Mouse (Mus musculus) bone marrow, adult 2 months (tissue): ENCODE data around the gene Irf1. TPM values are rescaled to one million over a fixed set of nuclear protein-coding genes. Genes with fewer than 3 reads are reported as not detected.
"Not testable (repeated sequence)": the region's sequence is repeated elsewhere in the genome, so short reads cannot be mapped to it uniquely, and the experiment has no call there.

Experiments
- H3K27ac ChIP-seq: fragments of 200-500 bp; 2 replicates; pipeline ENCODE4 v1.5.1; 2012; ENCODE audit warnings: low read depth, mild to moderate bottlenecking, control low read depth, inconsistent platforms, low read length; ENCODE audit not compliant: control insufficient read depth, poor library complexity, insufficient read depth
- H3K4me1 ChIP-seq: fragments of 200-500 bp; 2 replicates; pipeline ENCODE4 v1.6.1; 2011; ENCODE audit warnings: low read length; ENCODE audit not compliant: control insufficient read depth, insufficient read depth
- H3K4me3 ChIP-seq: fragments of 200-500 bp; replicated peaks from 2 replicates; pipeline ENCODE3; 2011; ENCODE audit warnings: mild to moderate bottlenecking, low read depth, low read length, control low read depth; ENCODE audit not compliant: control insufficient read depth
- CTCF ChIP-seq: fragments of 200-500 bp; IDR thresholded peaks from 2 replicates; pipeline ENCODE4 v1.5.1; 2011; ENCODE audit warnings: low read length, control low read depth; ENCODE audit not compliant: control insufficient read depth, insufficient read depth
- POLR2A ChIP-seq: fragments of 200-500 bp; IDR thresholded peaks from 2 replicates; pipeline ENCODE4 v1.6.1; 2011; ENCODE audit warnings: low read depth, mild to moderate bottlenecking, control low read depth, low read length, borderline replicate concordance; ENCODE audit not compliant: control insufficient read depth
- WGBS: fragments of 180-500 bp; shearing (Covaris S2); methylation state at CpG from one replicate; pipeline ENCODE4 v1.1.7; 2018; 5-methylcytosine and 5-hydroxymethylcytosine counted together
- polyA plus RNA-seq: library from polyadenylated mRNA; stranded (reverse); fragments of >200 nt; gene quantifications from 2 replicates; pipeline ENCODE4 v1.2.4, GENCODE M21; 2011; ENCODE audit warnings: low replicate concordance; ENCODE audit not compliant: missing spikeins, insufficient read depth, insufficient read length

The Irf1 gene
- polyA plus RNA-seq, 1 experiment: 35.5 TPM

GRCm38 (mm10) chr11:53755011-53755595 lies 14.7 kb upstream of the Irf1 start:
- 84% methylated on average over 12 of the region's 12 CpGs for WGBS
- TF ChIP-seq POLR2A (no peak), CTCF (no peak)
- no peak overlapping the region for H3K4me3 ChIP-seq
- H3K4me1 ChIP-seq: no peaks in the 10 kb centered on the region
- no peak overlapping the region for H3K27ac ChIP-seq

GRCm38 (mm10) chr11:53757612-53758011 lies 12.2 kb upstream of the Irf1 start:
- H3K4me1 ChIP-seq: peaks cover 4% of the 10 kb centered on the region
- H3K27ac ChIP-seq: no peak overlapping the region
- TF ChIP-seq POLR2A: no peak
- 80% methylated on average over 4 of the region's 4 CpGs for WGBS
- H3K4me3 ChIP-seq: no peak overlapping the region

- peak; percentile 62 for TF ChIP-seq CTCF
- 64% methylated on average over 9 of the region's 9 CpGs for WGBS
- H3K4me1 ChIP-seq, H3K4me3 ChIP-seq, H3K27ac ChIP-seq: not testable (repeated sequence)
These were observed 11.8 kb upstream of the Irf1 start for GRCm38 (mm10) chr11:53758033-53758432.

- Histone ChIP-seq H3K4me1 (peaks cover 4% of the 10 kb centered on the region), H3K27ac (no peak overlapping the region)
- WGBS: 56% methylated on average over 6 of the region's 6 CpGs
These were observed 10.9 kb upstream of the Irf1 start for GRCm38 (mm10) chr11:53758791-53759351.

GRCm38 (mm10) chr11:53759545-53760406 lies 10.0 kb upstream of the Irf1 start:
- Histone ChIP-seq H3K4me1 (peaks cover 4% of the 10 kb centered on the region), H3K4me3 (no peak overlapping the region), H3K27ac (no peak overlapping the region; the same call in 1 of the 2 replicates)
- WGBS: 83% methylated on average over 22 of the region's 22 CpGs
- no peak for TF ChIP-seq CTCF
- no peak for TF ChIP-seq POLR2A

More at GRCm38 (mm10) chr11:53758791-53759351, 10.9 kb upstream of the Irf1 start:
- no peak overlapping the region for H3K4me3 ChIP-seq
- TF ChIP-seq POLR2A (no peak), CTCF (peak; percentile 52)

GRCm38 (mm10) chr11:53761284-53761683 lies 8.5 kb upstream of the Irf1 start:
- Histone ChIP-seq H3K27ac (no peak overlapping the region), H3K4me1 (peaks cover 4% of the 10 kb centered on the region), H3K4me3 (no peak overlapping the region)
- TF ChIP-seq POLR2A: no peak
- TF ChIP-seq CTCF: no peak
- WGBS: 84% methylated on average over 5 of the region's 5 CpGs

GRCm38 (mm10) chr11:53761822-53762221 lies 8.0 kb upstream of the Irf1 start:
- 81% methylated on average over 2 of the region's 2 CpGs for WGBS

GRCm38 (mm10) chr11:53762426-53762825 lies 7.4 kb upstream of the Irf1 start:
- H3K4me3 ChIP-seq: peak overlapping the region; percentile 84
- TF ChIP-seq POLR2A (no peak), CTCF (no peak)

More at GRCm38 (mm10) chr11:53761822-53762221, 8.0 kb upstream of the Irf1 start:
- Histone ChIP-seq H3K4me3 (no peak overlapping the region), H3K4me1 (peaks cover 4% of the 10 kb centered on the region), H3K27ac (no peak overlapping the region)
- no peak for TF ChIP-seq CTCF
- TF ChIP-seq POLR2A: no peak

More at GRCm38 (mm10) chr11:53762426-53762825, 7.4 kb upstream of the Irf1 start:
- peak overlapping the region; percentile 99 for H3K27ac ChIP-seq
- peaks cover 4% of the 10 kb centered on the region for H3K4me1 ChIP-seq
- 22% methylated on average over 2 of the region's 2 CpGs for WGBS
